Comparison of ENCODE assay signal across 13 mouse cellular contexts in genomic region chr11:19811992-19812690, GRCm38 (mm10).
A peak's percentile ranks its signal among the peaks of the same experiment; 100 is the strongest.
DNase-seq lines count a peak whose midpoint lies in the region; ATAC-seq lines count a peak whose summit lies in the region.
"Had no signal": no experiment of that assay in that cellular context is flagged by ENCODE, and none has a peak within 500 bp of the region (broad histone marks: within the 10 kb centered on the region; RNA-seq: fewer than 3 reads in every experiment).

No protein-coding gene starts in this region.

- intact Hi-C loops in heart, postnatal 36 days (cut with DNase I) = no loop called here
- intact Hi-C loops in left cerebral cortex, postnatal 10 days (cut with DNase I) = no loop called here

- H3K9me3 ChIP-seq in heart, embryonic 11.5 days (replicated peaks; ENCODE audit: control insufficient read depth, low read length) = no peaks in the 10 kb centered on the region
- H3K9me3 ChIP-seq in neural tube, embryonic 12.5 days = no peaks in the 10 kb centered on the region
- peaks cover 7% of the 10 kb centered on the region; the same call in 1 of the 2 replicates for H3K9me3 ChIP-seq in limb, embryonic 13.5 days

- 12% methylated on average over 10 of the region's 10 CpGs for WGBS in heart, embryonic 11.5 days (ENCODE audit: insufficient replicate concordance)
- 20% methylated on average over 10 of the region's 10 CpGs for WGBS in neural tube, embryonic 12.5 days
- 21% methylated on average over 10 of the region's 10 CpGs for WGBS in limb, embryonic 13.5 days

- no peak overlapping the region for H3K4me3 ChIP-seq in heart, embryonic 11.5 days (ENCODE audit: low read depth, low read length)
- no peak overlapping the region for H3K4me3 ChIP-seq in neural tube, embryonic 12.5 days
- no peak overlapping the region for H3K4me3 ChIP-seq in limb, embryonic 13.5 days
- H3K4me3 ChIP-seq: liver, embryonic 13.5 days had no signal

- no peak for DNase-seq in heart, postnatal 36 days
- no peak for DNase-seq in neural tube, embryonic 10.5 days (ENCODE audit: extremely low spot score, low spot score)
- DNase-seq in left cerebral cortex, postnatal 10 days (ENCODE audit: extremely low spot score in 1 of 2, low spot score in 2 of 2) = no peak
- no peak for DNase-seq in spleen, postnatal 14 days (ENCODE audit: low spot score in 2 of 2)
- DNase-seq: cerebellum, adult 11 months; heart, postnatal 4 days; kidney, adult 2 months; liver, embryonic 13.5 days had no signal

- ATAC-seq in heart, embryonic 11.5 days (replicated peaks; ENCODE audit: insufficient number of reproducible peaks, low FRiP score, low TSS enrichment) = no peak
- ATAC-seq in neural tube, embryonic 12.5 days (ENCODE audit: low FRiP score, low read depth) = peak; percentile 29; the same call in 1 of the 2 replicates
- ATAC-seq in limb, embryonic 13.5 days (ENCODE audit: low FRiP score, low read depth) = no peak; the same call in 1 of the 2 replicates
- ATAC-seq: lung, postnatal 0 days; Patski had no signal

- no peaks in the 10 kb centered on the region for H3K36me3 ChIP-seq in heart, embryonic 11.5 days (ENCODE audit: control insufficient read depth, insufficient read depth, low read length)
- H3K36me3 ChIP-seq in neural tube, embryonic 12.5 days = no peaks in the 10 kb centered on the region
- H3K36me3 ChIP-seq in limb, embryonic 13.5 days = no peaks in the 10 kb centered on the region
- H3K36me3 ChIP-seq: liver, embryonic 13.5 days had no signal

- H3K4me2 ChIP-seq in heart, embryonic 11.5 days = peak overlapping the region; percentile 6
- H3K4me2 ChIP-seq in neural tube, embryonic 12.5 days (replicated peaks) = no peak overlapping the region
- peak overlapping the region; percentile 39 for H3K4me2 ChIP-seq in limb, embryonic 13.5 days (replicated peaks)
- H3K4me2 ChIP-seq: liver, embryonic 13.5 days had no signal

- no peak overlapping the region for H3K9ac ChIP-seq in heart, embryonic 11.5 days (ENCODE audit: low read depth, low read length)
- H3K9ac ChIP-seq in neural tube, embryonic 12.5 days = no peak overlapping the region
- H3K9ac ChIP-seq in limb, embryonic 13.5 days = no peak overlapping the region
- H3K9ac ChIP-seq: liver, embryonic 13.5 days had no signal

- no peaks in the 10 kb centered on the region for H3K4me1 ChIP-seq in heart, embryonic 11.5 days (ENCODE audit: control insufficient read depth, insufficient read depth, low read length)
- peaks cover 3% of the 10 kb centered on the region; the same call in 1 of the 2 replicates for H3K4me1 ChIP-seq in neural tube, embryonic 12.5 days
- H3K4me1 ChIP-seq in limb, embryonic 13.5 days = peaks cover 13% of the 10 kb centered on the region
- H3K4me1 ChIP-seq: liver, embryonic 13.5 days had no signal

- no peak overlapping the region for H3K27ac ChIP-seq in heart, embryonic 11.5 days (ENCODE audit: low read depth, low read length)
- H3K27ac ChIP-seq in neural tube, embryonic 12.5 days = no peak overlapping the region
- H3K27ac ChIP-seq in limb, embryonic 13.5 days = no peak overlapping the region
- H3K27ac ChIP-seq: liver, embryonic 13.5 days had no signal

- H3K27me3 ChIP-seq in heart, embryonic 11.5 days (ENCODE audit: control insufficient read depth, insufficient read depth, low read length) = no peaks in the 10 kb centered on the region
- H3K27me3 ChIP-seq in neural tube, embryonic 12.5 days (replicated peaks) = no peaks in the 10 kb centered on the region
- H3K27me3 ChIP-seq in limb, embryonic 13.5 days = no peaks in the 10 kb centered on the region
- H3K27me3 ChIP-seq: liver, embryonic 13.5 days had no signal
